Mouse (Mus musculus): ENCODE results near the gene Gad1.

The Gad1 gene

GRCm38 (mm10) chr2:70564646-70565315 lies 11.9 kb downstream of the Gad1 start:
- no peak for DNase-seq (ENCODE audit: low spot score in 2 of 2)

- no peak for DNase-seq (ENCODE audit: low spot score in 2 of 2)
These were observed 13.1 kb downstream of the Gad1 start for GRCm38 (mm10) chr2:70565651-70566602.

- DNase-seq (ENCODE audit: low spot score in 2 of 2), result no peak
These were observed 13.7 kb downstream of the Gad1 start for GRCm38 (mm10) chr2:70566603-70566981.

GRCm38 (mm10) chr2:70567071-70567681 lies 14.3 kb downstream of the Gad1 start:
- DNase-seq (ENCODE audit: low spot score in 2 of 2), result peak in 1 of 2 experiments; percentile 69

GRCm38 (mm10) chr2:70567682-70568077 lies 14.8 kb downstream of the Gad1 start:
- no peak for DNase-seq (ENCODE audit: low spot score in 2 of 2)

- peak in 1 of 2 experiments; percentile 33 for DNase-seq (ENCODE audit: low spot score in 2 of 2)
These were observed 15.5 kb downstream of the Gad1 start for GRCm38 (mm10) chr2:70568198-70568941.

- no peak for DNase-seq (ENCODE audit: low spot score in 2 of 2)
These were observed 18.8 kb downstream of the Gad1 start for GRCm38 (mm10) chr2:70571698-70572097.

- DNase-seq (ENCODE audit: low spot score in 2 of 2), result no peak
These were observed 19.4 kb downstream of the Gad1 start for GRCm38 (mm10) chr2:70572251-70572650.

- DNase-seq (ENCODE audit: low spot score in 2 of 2), result no peak
These were observed 20.8 kb downstream of the Gad1 start for GRCm38 (mm10) chr2:70573544-70574210.

GRCm38 (mm10) chr2:70588200-70588599 lies 35.3 kb downstream of the Gad1 start:
- DNase-seq (ENCODE audit: low spot score in 2 of 2), result no peak

- no peak for DNase-seq (ENCODE audit: low spot score in 2 of 2)
These were observed 39.6 kb downstream of the Gad1 start for GRCm38 (mm10) chr2:70592432-70592831.

- no peak for DNase-seq (ENCODE audit: low spot score in 2 of 2)
These were observed 40.8 kb downstream of the Gad1 start for GRCm38 (mm10) chr2:70593670-70594069.

GRCm38 (mm10) chr2:70595896-70596295 lies 43.0 kb downstream of the Gad1 start:
- DNase-seq (ENCODE audit: low spot score in 2 of 2), result no peak

GRCm38 (mm10) chr2:70609769-70610168 lies 56.9 kb downstream of the Gad1 start:
- DNase-seq (ENCODE audit: low spot score in 2 of 2), result no peak

- peak in 1 of 2 experiments; percentile 75 for DNase-seq (ENCODE audit: low spot score in 2 of 2)
These were observed 62.0 kb downstream of the Gad1 start for GRCm38 (mm10) chr2:70614745-70615351.

GRCm38 (mm10) chr2:70616076-70616475 lies 63.2 kb downstream of the Gad1 start:
- DNase-seq (ENCODE audit: low spot score in 2 of 2), result no peak

- no peak for DNase-seq (ENCODE audit: low spot score in 2 of 2)
These were observed 63.7 kb downstream of the Gad1 start for GRCm38 (mm10) chr2:70616617-70617016.

- DNase-seq (ENCODE audit: low spot score in 2 of 2), result no peak
These were observed 66.5 kb downstream of the Gad1 start for GRCm38 (mm10) chr2:70619232-70619835.

- DNase-seq (ENCODE audit: low spot score in 2 of 2), result peak; percentile 50 to 79
These were observed 67.4 kb downstream of the Gad1 start for GRCm38 (mm10) chr2:70620225-70620624.

- DNase-seq (ENCODE audit: low spot score in 2 of 2), result no peak
These were observed 69.4 kb downstream of the Gad1 start for GRCm38 (mm10) chr2:70622244-70622643.
